Mouse (Mus musculus) megakaryocyte, embryonic 14.5 days (primary cell): Measurements from ENCODE around the gene Bpgm.

Experiments used
- FLI1 ChIP-seq: IDR thresholded peaks from 2 replicates; pipeline ENCODE4 v1.6.1; 2012; ENCODE audit warnings: low read length, inconsistent platforms, mixed read lengths
- GATA1 ChIP-seq: IDR thresholded peaks from 3 replicates; pipeline ENCODE4 v1.6.1; 2012; ENCODE audit warnings: mixed read lengths, low read length, inconsistent platforms, borderline replicate concordance

GRCm38 (mm10) chr6:34439006-34439405 is 37.0 kb upstream of the Bpgm start:
- TF ChIP-seq GATA1 = no peak
- no peak for TF ChIP-seq FLI1
